Mouse (Mus musculus) ES-E14 (cell line): ENCODE data around the gene Isg20l2.

Experiments used
- CHD2 ChIP-seq: IDR thresholded peaks from 2 replicates; pipeline ENCODE4 v1.6.1; 2014; ENCODE audit warnings: mild to moderate bottlenecking, low read depth, low read length, inconsistent platforms
- HCFC1 ChIP-seq: IDR thresholded peaks from 2 replicates; pipeline ENCODE4 v1.6.1; 2012; ENCODE audit warnings: low read length, inconsistent platforms, borderline replicate concordance; ENCODE audit not compliant: insufficient read depth
- MAFK ChIP-seq: IDR thresholded peaks from 2 replicates; pipeline ENCODE4 v1.6.1; 2014; ENCODE audit warnings: mild to moderate bottlenecking, low read depth, low read length, inconsistent platforms; ENCODE audit not compliant: insufficient read depth
- ZC3H11A ChIP-seq: IDR thresholded peaks from 2 replicates; pipeline ENCODE4 v1.6.1; 2012; ENCODE audit warnings: low read depth, mild to moderate bottlenecking, inconsistent platforms, low read length, borderline replicate concordance
- ZNF384 ChIP-seq: IDR thresholded peaks from 2 replicates; pipeline ENCODE4 v1.6.1; 2012; ENCODE audit warnings: low read depth, low read length, inconsistent platforms

GRCm38 (mm10) chr3:87934026-87934425 is 3.9 kb downstream of the Isg20l2 start:
- no peak for TF ChIP-seq MAFK
- TF ChIP-seq HCFC1: no peak
- TF ChIP-seq ZC3H11A: no peak
- TF ChIP-seq ZNF384: no peak
- TF ChIP-seq CHD2: no peak
